ENCODE assay signal across 11 mouse cellular contexts in genomic region chr19:45718286-45718685, GRCm38 (mm10). TPM values are rescaled to one million over a fixed set of nuclear protein-coding genes. Genes with fewer than 3 reads are reported as not detected.
DNase-seq lines count a peak whose midpoint lies in the region; ATAC-seq lines count a peak whose summit lies in the region.
"Had no signal": no experiment of that assay in that cellular context is flagged by ENCODE, and none has a peak within 500 bp of the region (broad histone marks: within the 10 kb centered on the region; RNA-seq: fewer than 3 reads in every experiment).

No protein-coding gene starts in this region.

- H3K27me3 ChIP-seq in hindbrain, embryonic 10.5 days (ENCODE audit: insufficient read depth, poor library complexity, severe bottlenecking): peaks cover 98% of the 10 kb centered on the region
- peaks cover 73% of the 10 kb centered on the region for H3K27me3 ChIP-seq in hindbrain, embryonic 11.5 days (ENCODE audit: control insufficient read depth, insufficient read depth, low read length)
- no peaks in the 10 kb centered on the region for H3K27me3 ChIP-seq in embryonic facial prominence, embryonic 15.5 days
- H3K27me3 ChIP-seq in midbrain, embryonic 11.5 days (ENCODE audit: control insufficient read depth, insufficient read depth, low read length): peaks cover 81% of the 10 kb centered on the region

- no peak for DNase-seq in hindbrain, embryonic 10.5 days (ENCODE audit: low spot score)
- no peak for DNase-seq in hindbrain, embryonic 11.5 days (ENCODE audit: low spot score)
- peak; percentile 41 for DNase-seq in brain, adult 2 months (ENCODE audit: low read depth, low spot score)
- peak; percentile 84 for DNase-seq in midbrain, embryonic 11.5 days (ENCODE audit: low spot score, missing footprints)
- DNase-seq in ovary, postnatal 36 days (ENCODE audit: low spot score): no peak
- DNase-seq in adrenal gland, postnatal 14 days: no peak
- no peak for DNase-seq in thymus, postnatal 36 days
- DNase-seq: kidney, postnatal 14 days had no signal

- H3K4me3 ChIP-seq in hindbrain, embryonic 10.5 days: peak overlapping the region; percentile 41; the same call in 1 of the 2 replicates
- no peak overlapping the region for H3K4me3 ChIP-seq in hindbrain, embryonic 11.5 days (ENCODE audit: low read depth, low read length)
- no peak overlapping the region for H3K4me3 ChIP-seq in embryonic facial prominence, embryonic 15.5 days (replicated peaks)
- H3K4me3 ChIP-seq in midbrain, embryonic 11.5 days (ENCODE audit: low read depth, low read length): no peak overlapping the region

- WGBS in hindbrain, embryonic 10.5 days: 64% methylated on average over 3 of the region's 3 CpGs
- WGBS in hindbrain, embryonic 11.5 days: 77% methylated on average over 3 of the region's 3 CpGs
- 44% methylated on average over 3 of the region's 3 CpGs for WGBS in embryonic facial prominence, embryonic 15.5 days
- WGBS in midbrain, embryonic 11.5 days: 81% methylated on average over 3 of the region's 3 CpGs

- no peak for ATAC-seq in hindbrain, embryonic 11.5 days (ENCODE audit: low FRiP score)
- no peak for ATAC-seq in embryonic facial prominence, embryonic 15.5 days (ENCODE audit: insufficient number of reproducible peaks, low FRiP score, low TSS enrichment, low read depth)
- no peak for ATAC-seq in midbrain, embryonic 11.5 days (ENCODE audit: low FRiP score)

- H3K9me3 ChIP-seq in hindbrain, embryonic 10.5 days: no peaks in the 10 kb centered on the region
- no peaks in the 10 kb centered on the region for H3K9me3 ChIP-seq in hindbrain, embryonic 11.5 days (ENCODE audit: control insufficient read depth, low read length)
- H3K9me3 ChIP-seq in embryonic facial prominence, embryonic 15.5 days (replicated peaks): no peaks in the 10 kb centered on the region
- no peaks in the 10 kb centered on the region for H3K9me3 ChIP-seq in midbrain, embryonic 11.5 days (ENCODE audit: control insufficient read depth, low read length)

- H3K9ac ChIP-seq in hindbrain, embryonic 11.5 days (ENCODE audit: low read depth, low read length): no peak overlapping the region
- H3K9ac ChIP-seq in embryonic facial prominence, embryonic 15.5 days: no peak overlapping the region
- H3K9ac ChIP-seq in midbrain, embryonic 11.5 days (ENCODE audit: low read length): no peak overlapping the region

- no peak overlapping the region for H3K27ac ChIP-seq in hindbrain, embryonic 10.5 days
- no peak overlapping the region for H3K27ac ChIP-seq in hindbrain, embryonic 11.5 days (ENCODE audit: low read depth, low read length)
- no peak overlapping the region for H3K27ac ChIP-seq in embryonic facial prominence, embryonic 15.5 days (replicated peaks)
- H3K27ac ChIP-seq in midbrain, embryonic 11.5 days (ENCODE audit: low read depth, low read length): no peak overlapping the region

- no peak overlapping the region for H3K4me2 ChIP-seq in hindbrain, embryonic 11.5 days (replicated peaks; ENCODE audit: low read depth, low read length)
- 0 out of 2 replicates have a peak overlapping the region, but pooled peaks have one; percentile 21 for H3K4me2 ChIP-seq in embryonic facial prominence, embryonic 15.5 days (replicated peaks)
- H3K4me2 ChIP-seq in midbrain, embryonic 11.5 days: peak overlapping the region; percentile 32

- no peaks in the 10 kb centered on the region for H3K36me3 ChIP-seq in hindbrain, embryonic 10.5 days
- no peaks in the 10 kb centered on the region for H3K36me3 ChIP-seq in hindbrain, embryonic 11.5 days (ENCODE audit: control insufficient read depth, insufficient read depth, low read length)
- H3K36me3 ChIP-seq in embryonic facial prominence, embryonic 15.5 days: no peaks in the 10 kb centered on the region
- H3K36me3 ChIP-seq in midbrain, embryonic 11.5 days (ENCODE audit: control insufficient read depth, insufficient read depth, low read length): no peaks in the 10 kb centered on the region

- peaks cover 36% of the 10 kb centered on the region for H3K4me1 ChIP-seq in hindbrain, embryonic 10.5 days (replicated peaks)
- no peaks in the 10 kb centered on the region for H3K4me1 ChIP-seq in hindbrain, embryonic 11.5 days (replicated peaks; ENCODE audit: control insufficient read depth, insufficient read depth, low read length)
- peaks cover 4% of the 10 kb centered on the region; the same call in 1 of the 2 replicates for H3K4me1 ChIP-seq in embryonic facial prominence, embryonic 15.5 days
- H3K4me1 ChIP-seq in midbrain, embryonic 11.5 days (ENCODE audit: control insufficient read depth, insufficient read depth, low read length): peaks cover 11% of the 10 kb centered on the region

RNA-seq across cellular contexts. Expression of gene Fgf8, which starts 24.4 kb away (rescaled TPM):
- polyA plus RNA-seq in hindbrain, embryonic 10.5 days (2016; fragmentation: Nextera tagmentation; extraction: Ambion mirVana): 3.4 and 10.0 TPM in 2 replicates
- polyA plus RNA-seq in hindbrain, embryonic 11.5 days (2014; fragmentation: Nextera tagmentation; extraction: Ambion mirVana): 4.6 and 5.7 TPM in 2 replicates
- polyA plus RNA-seq in embryonic facial prominence, embryonic 15.5 days (2015; fragmentation: Nextera tagmentation; extraction: Ambion mirVana): 0.15 and 0.21 TPM in 2 replicates
- polyA plus RNA-seq in midbrain, embryonic 11.5 days (2014; fragmentation: Nextera tagmentation; extraction: Ambion mirVana): 8.5 and 11.4 TPM in 2 replicates
- not detected in 2 replicates for total RNA-seq in adrenal gland, postnatal 14 days (2021)
- total RNA-seq: adrenal gland, adult 8-10 months; gastrocnemius, adult 18-20 months had no signal

RNA-seq across cellular contexts. Expression of gene Npm3, which starts 31.1 kb away (rescaled TPM):
- polyA plus RNA-seq in hindbrain, embryonic 10.5 days (2016; fragmentation: Nextera tagmentation; extraction: Ambion mirVana): 9.2 and 10.2 TPM in 2 replicates
- polyA plus RNA-seq in hindbrain, embryonic 11.5 days (2014; fragmentation: Nextera tagmentation; extraction: Ambion mirVana): 7.4 and 8.8 TPM in 2 replicates
- 17.0 and 17.9 TPM in 2 replicates for polyA plus RNA-seq in embryonic facial prominence, embryonic 15.5 days (2015; fragmentation: Nextera tagmentation; extraction: Ambion mirVana)
- 9.3 and 10.4 TPM in 2 replicates for polyA plus RNA-seq in midbrain, embryonic 11.5 days (2014; fragmentation: Nextera tagmentation; extraction: Ambion mirVana)
- 27.1 and 33.6 TPM in 2 replicates for total RNA-seq in adrenal gland, postnatal 14 days (2021)

RNA-seq across cellular contexts. Expression of gene Fbxw4, which starts 58.2 kb away (rescaled TPM):
- 1.8 and 5.5 TPM in 2 replicates for polyA plus RNA-seq in hindbrain, embryonic 10.5 days (2016; fragmentation: Nextera tagmentation; extraction: Ambion mirVana)
- polyA plus RNA-seq in hindbrain, embryonic 11.5 days (2014; fragmentation: Nextera tagmentation; extraction: Ambion mirVana): 2.0 and 3.5 TPM in 2 replicates
- 6.0 and 6.2 TPM in 2 replicates for polyA plus RNA-seq in embryonic facial prominence, embryonic 15.5 days (2015; fragmentation: Nextera tagmentation; extraction: Ambion mirVana)
- 2.4 and 3.2 TPM in 2 replicates for polyA plus RNA-seq in midbrain, embryonic 11.5 days (2014; fragmentation: Nextera tagmentation; extraction: Ambion mirVana)
- 29.5 and 31.8 TPM in 2 replicates for total RNA-seq in adrenal gland, postnatal 14 days (2021)

Comparison
In these comparisons a context has a peak if more than half of its experiments do, and no peak if none do; other contexts are left out.
1. DNase-seq: peak in brain, adult 2 months (single experiment) and midbrain, embryonic 11.5 days (single experiment); none in hindbrain, embryonic 10.5 days (single experiment), hindbrain, embryonic 11.5 days (single experiment), ovary, postnatal 36 days (single experiment), adrenal gland, postnatal 14 days (single experiment) and thymus, postnatal 36 days (0 of 2).